Mouse (Mus musculus): ENCODE data around the gene Stk19. TPM values are rescaled to one million over a fixed set of nuclear protein-coding genes. Genes with fewer than 3 reads are reported as not detected.

Gene Stk19
- polyA plus RNA-seq, 1 experiment from 2014 or later: 40.5 TPM

DNA sequence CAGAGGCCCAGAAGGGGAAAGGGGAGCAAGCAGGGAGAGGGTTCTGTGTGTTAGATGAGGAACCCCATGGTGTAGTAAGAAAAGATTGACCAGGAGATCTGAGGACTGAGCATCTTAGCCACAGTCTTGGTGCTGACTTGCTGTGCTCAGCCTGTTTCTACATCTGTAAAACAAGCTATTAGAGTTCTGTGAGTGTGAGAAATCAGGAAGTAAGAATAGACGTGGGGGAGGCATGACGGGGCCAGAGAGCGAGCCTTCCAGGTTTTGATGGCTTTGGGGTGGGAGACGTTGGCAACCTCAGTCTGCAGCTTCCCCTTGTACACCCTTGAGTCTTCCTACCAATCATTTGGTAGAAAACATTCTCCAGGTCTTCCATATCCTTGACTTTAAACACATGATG, 21.9 kb upstream of the Stk19 start:
- no peak for ATAC-seq (ENCODE audit: low FRiP score)
- Histone ChIP-seq H3K4me2 (no peak overlapping the region), H3K36me3 (peaks cover 46% of the 10 kb centered on the region), H3K4me1 (replicated peaks) (no peaks in the 10 kb centered on the region), H3K27me3 (0 out of 2 replicates have a peak, but pooled peaks cover 1% of the 10 kb centered on the region), H3K9me3 (no peaks in the 10 kb centered on the region), H3K4me3 (no peak overlapping the region), H3K9ac (no peak overlapping the region), H3K27ac (no peak overlapping the region)
- WGBS: 93% methylated on average over 4 of the region's 4 CpGs

DNA sequence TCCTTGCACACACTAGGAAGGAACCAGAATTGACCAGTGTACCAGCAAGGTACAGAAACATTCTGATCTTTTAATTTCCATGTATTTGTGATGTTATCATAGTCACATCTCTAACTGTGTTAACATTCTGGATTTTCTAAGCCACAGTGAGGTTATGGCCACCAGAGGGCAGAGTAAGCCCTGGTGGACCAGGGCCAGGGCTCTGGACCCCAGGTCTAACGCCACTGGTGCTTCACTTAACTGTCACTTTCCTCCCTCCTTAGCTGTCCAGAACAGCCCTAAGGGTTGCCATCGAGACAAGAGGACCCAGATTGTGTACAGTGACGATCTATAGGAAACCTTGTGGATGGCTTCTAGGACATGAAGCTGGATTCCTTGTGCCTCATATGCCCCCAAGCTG, 19.1 kb upstream of the Stk19 start:
- ATAC-seq (ENCODE audit: low FRiP score): no peak
- Histone ChIP-seq H3K27me3 (no peaks in the 10 kb centered on the region), H3K4me1 (replicated peaks) (peaks cover 16% of the 10 kb centered on the region), H3K9me3 (no peaks in the 10 kb centered on the region), H3K9ac (no peak overlapping the region), H3K4me2 (no peak overlapping the region), H3K36me3 (peaks cover 61% of the 10 kb centered on the region), H3K27ac (no peak overlapping the region), H3K4me3 (no peak overlapping the region)
- 51% methylated on average over 3 of the region's 3 CpGs for WGBS

DNA sequence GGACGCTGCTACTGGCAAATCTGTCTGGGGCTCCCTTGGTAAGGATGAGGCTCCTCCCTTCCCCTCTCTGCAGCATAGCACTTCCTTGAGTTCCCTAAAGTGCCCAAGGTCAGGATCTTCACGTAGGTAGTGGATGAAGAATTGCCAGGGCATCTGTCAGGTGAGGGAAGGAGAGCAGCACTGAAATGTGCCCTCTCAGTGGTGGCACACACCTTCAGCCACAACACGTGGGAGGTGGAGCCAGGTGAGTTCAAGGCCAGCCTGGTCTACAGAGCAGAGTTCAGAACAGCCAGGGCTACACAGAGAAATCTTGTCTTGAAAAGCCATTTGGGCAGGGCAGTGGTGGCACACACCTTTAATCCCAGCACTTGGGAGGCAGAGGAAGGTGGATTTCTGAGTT, 18.0 kb upstream of the Stk19 start:
- Histone ChIP-seq H3K4me2 (no peak overlapping the region), H3K27ac (no peak overlapping the region), H3K4me3 (no peak overlapping the region), H3K27me3 (no peaks in the 10 kb centered on the region), H3K9ac (no peak overlapping the region), H3K4me1 (replicated peaks) (peaks cover 19% of the 10 kb centered on the region), H3K36me3 (peaks cover 61% of the 10 kb centered on the region), H3K9me3 (no peaks in the 10 kb centered on the region)
- 90% methylated on average over 3 of the region's 3 CpGs for WGBS
- ATAC-seq (ENCODE audit: low FRiP score): no peak

DNA sequence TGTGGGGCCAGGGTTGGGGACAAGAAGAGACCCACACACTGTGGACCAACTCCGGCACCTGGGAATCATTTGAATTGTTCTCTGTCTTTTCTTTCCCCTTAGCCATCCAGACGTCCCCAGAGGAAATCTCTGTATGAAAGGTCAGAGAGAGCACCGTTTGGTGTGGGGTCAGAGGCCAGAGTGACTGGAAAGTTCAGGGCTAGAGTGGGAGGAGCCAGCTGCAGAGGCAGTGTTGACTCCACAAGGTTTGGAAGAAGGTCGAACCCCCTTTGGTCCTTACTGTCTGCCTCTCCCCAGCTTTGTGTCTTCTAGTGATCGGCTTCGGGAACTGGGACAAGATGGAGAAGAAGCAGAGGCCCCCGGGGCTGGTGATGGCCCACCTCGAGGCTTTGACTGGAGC, 16.8 kb upstream of the Stk19 start:
- Histone ChIP-seq H3K4me2 (no peak overlapping the region), H3K9me3 (no peaks in the 10 kb centered on the region), H3K9ac (no peak overlapping the region), H3K4me1 (replicated peaks) (peaks cover 31% of the 10 kb centered on the region), H3K36me3 (peaks cover 61% of the 10 kb centered on the region), H3K27ac (no peak overlapping the region), H3K4me3 (no peak overlapping the region), H3K27me3 (no peaks in the 10 kb centered on the region)
- whole genome bisulfite sequencing: 78% methylated on average over 8 of the region's 8 CpGs
- no peak for ATAC-seq (ENCODE audit: low FRiP score)

DNA sequence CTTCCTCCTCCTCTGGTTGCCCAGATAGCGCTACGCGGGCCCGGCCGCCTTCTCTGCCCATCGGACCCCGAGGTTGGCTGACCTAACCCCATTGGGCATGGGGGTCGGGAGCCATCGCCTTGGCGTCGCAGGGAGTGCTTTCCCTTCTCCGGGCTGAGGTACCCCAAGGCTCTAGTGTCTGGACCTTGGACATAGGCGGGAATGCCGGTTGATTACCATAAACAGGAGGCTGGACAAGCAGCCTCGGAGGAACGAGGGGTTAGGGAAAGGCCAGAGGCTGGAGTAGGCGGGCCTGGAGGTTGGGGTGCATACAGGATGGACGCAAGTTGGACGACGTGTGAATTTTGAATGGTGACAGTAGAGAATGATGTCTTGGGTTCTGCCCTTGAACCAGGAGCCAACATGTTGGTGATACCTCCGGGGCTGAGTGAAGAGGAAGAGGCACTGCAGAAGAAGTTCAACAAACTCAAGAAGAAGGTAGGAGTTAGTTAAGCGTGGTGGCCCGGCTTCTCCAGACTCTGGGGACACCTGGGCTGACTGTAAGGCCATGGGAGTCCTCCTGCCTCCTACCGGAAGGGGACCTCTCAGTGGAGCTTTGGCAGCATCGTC, 13.9 kb upstream of the Stk19 start:
- Histone ChIP-seq H3K9me3 (no peaks in the 10 kb centered on the region), H3K27me3 (no peaks in the 10 kb centered on the region), H3K4me2 (peak overlapping the region; percentile 88), H3K36me3 (peaks cover 61% of the 10 kb centered on the region), H3K4me1 (replicated peaks) (peaks cover 31% of the 10 kb centered on the region), H3K9ac (peak overlapping the region; percentile 90), H3K4me3 (peak overlapping the region; percentile 80), H3K27ac (peak overlapping the region; percentile 77)
- ATAC-seq (ENCODE audit: low FRiP score): peak; percentile 69; the same call in 1 of the 2 replicates
- 2% methylated on average over 25 of the region's 25 CpGs for WGBS

DNA sequence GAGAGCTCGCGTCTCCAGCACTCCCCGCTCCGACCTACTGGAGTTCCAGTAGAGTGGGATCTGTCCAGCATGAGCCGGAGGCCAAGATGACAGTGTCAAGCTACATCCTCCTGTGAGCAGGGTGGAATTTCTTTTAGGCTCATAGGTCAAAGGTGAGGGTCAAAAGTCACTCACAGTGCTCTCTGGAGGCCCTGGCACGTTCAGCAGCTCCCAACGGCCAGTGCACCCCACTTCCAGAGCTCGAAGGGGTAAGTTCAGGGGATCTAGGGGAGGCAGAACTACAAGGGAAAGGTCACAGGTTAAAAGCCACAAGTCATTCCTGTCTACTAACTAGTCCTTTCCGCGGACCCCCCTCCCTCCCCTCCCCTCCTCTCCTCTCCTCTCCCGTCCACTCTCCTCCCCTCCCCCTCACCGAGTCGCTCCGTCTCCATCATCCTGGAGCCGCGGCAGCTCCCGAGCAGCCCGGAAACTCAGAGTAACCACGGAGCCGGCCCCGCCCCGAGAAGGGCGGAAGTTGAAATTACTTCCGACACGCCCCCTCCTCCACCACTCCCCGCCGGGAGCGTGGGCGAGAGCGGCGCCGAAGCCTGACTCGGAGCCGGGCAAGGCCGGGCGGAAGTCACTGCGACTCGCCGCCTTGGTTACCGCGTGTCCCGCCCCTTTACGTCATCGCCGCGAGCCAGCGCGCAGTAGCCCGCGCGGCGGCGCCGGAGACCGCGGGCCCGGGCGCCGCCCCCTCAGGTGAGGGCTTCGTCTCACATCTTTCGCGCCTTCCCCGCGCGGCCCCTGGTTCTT, 13.2 kb upstream of the Stk19 start, which contains the start of the genes Skiv2l and Nelfe:
TSS of gene Skiv2l (minus strand) at position 489 of the 795 bp plus-strand sequence.
TSS of gene Nelfe (plus strand) at position 670 of the 795 bp plus-strand sequence.
- H3K36me3 ChIP-seq: peaks cover 61% of the 10 kb centered on the region
- peak within 1 kb of the TSS; percentile 77 for H3K27ac ChIP-seq
- H3K4me3 ChIP-seq: peak within 1 kb of the TSS; percentile 80
- H3K4me1 ChIP-seq (replicated peaks): peaks cover 31% of the 10 kb centered on the region
- peak; percentile 97 for ATAC-seq (ENCODE audit: low FRiP score)
- H3K4me2 ChIP-seq: peak within 1 kb of the TSS; percentile 91
- WGBS: under 1% methylated on average over 54 of the region's 65 CpGs
- H3K27me3 ChIP-seq: no peaks in the 10 kb centered on the region
- peak within 1 kb of the TSS; percentile 90 for H3K9ac ChIP-seq
- H3K9me3 ChIP-seq: no peaks in the 10 kb centered on the region

DNA sequence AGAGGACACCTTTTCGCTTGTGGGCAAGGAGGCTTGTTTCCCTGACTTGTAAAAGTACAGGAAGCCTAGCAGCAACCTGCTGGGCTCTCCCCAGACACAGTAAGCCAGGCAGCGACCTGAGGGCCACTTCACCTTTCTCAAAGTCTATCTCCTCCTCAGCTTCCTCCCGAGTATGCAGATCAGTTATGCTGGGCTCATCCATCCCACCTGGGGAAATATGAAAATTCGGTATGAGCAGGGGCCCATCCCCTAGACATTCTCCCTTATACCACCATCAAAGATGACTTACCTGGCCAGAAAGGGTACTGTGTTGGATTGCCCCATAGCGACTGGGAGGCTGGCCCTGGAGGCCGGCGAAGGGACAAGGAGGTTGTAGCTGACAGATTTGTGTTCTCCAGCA, 10.9 kb upstream of the Stk19 start:
- Histone ChIP-seq H3K36me3 (peaks cover 61% of the 10 kb centered on the region), H3K4me1 (replicated peaks) (peaks cover 31% of the 10 kb centered on the region), H3K9ac (no peak overlapping the region), H3K9me3 (no peaks in the 10 kb centered on the region), H3K4me3 (no peak overlapping the region), H3K27me3 (no peaks in the 10 kb centered on the region), H3K4me2 (no peak overlapping the region), H3K27ac (no peak overlapping the region)
- ATAC-seq (ENCODE audit: low FRiP score): no peak
- 94% methylated on average over 7 of the region's 7 CpGs for WGBS

DNA sequence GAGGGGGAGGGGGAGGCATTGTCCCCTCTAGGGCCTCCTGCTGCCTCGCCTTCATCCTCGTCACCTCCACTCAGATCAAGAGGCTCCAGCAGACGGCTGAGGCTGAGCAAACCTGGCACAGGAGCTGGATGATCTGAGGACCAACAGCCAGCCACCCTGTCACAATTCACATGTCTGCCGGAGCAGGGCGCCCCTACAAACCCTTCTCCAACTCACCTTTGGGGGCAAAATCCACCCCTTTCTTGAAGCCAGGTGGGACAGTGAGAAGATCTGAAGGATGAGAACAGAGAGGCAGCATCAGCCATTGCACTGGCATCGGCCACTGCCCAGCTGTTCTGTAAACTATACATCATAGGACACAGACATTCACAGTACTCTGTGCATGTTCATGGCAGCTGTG, 10.4 kb upstream of the Stk19 start:
- Histone ChIP-seq H3K4me3 (no peak overlapping the region), H3K9me3 (no peaks in the 10 kb centered on the region), H3K4me2 (no peak overlapping the region), H3K9ac (no peak overlapping the region), H3K4me1 (replicated peaks) (peaks cover 28% of the 10 kb centered on the region), H3K27me3 (no peaks in the 10 kb centered on the region), H3K36me3 (peaks cover 61% of the 10 kb centered on the region), H3K27ac (no peak overlapping the region)
- no peak for ATAC-seq (ENCODE audit: low FRiP score)
- 92% methylated on average over 6 of the region's 6 CpGs for WGBS

DNA sequence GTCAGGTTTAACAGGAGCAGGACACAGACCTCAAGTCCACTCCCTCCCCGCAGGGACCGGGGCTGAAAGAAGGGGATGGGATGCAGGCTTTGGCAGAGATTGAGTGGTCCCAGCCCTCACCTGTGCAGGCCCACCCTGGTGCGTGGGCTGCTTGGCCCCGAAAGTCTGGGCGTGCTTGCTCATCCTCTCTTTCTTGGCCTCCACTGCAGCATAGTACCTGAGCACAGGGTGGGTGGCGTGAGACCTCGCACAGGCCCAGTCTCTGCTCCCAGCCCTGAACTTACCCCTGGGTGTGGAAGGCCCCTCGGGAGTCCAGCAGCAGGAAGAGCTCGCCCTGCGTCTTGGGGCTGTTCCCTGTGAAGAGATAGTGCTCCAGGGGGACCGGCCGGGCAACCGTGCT, 8.1 kb upstream of the Stk19 start:
- Histone ChIP-seq H3K4me3 (no peak overlapping the region), H3K36me3 (peaks cover 84% of the 10 kb centered on the region), H3K4me2 (no peak overlapping the region), H3K9me3 (no peaks in the 10 kb centered on the region), H3K27me3 (no peaks in the 10 kb centered on the region), H3K9ac (no peak overlapping the region), H3K4me1 (replicated peaks) (peaks cover 12% of the 10 kb centered on the region), H3K27ac (no peak overlapping the region)
- no peak for ATAC-seq (ENCODE audit: low FRiP score)
- WGBS: 94% methylated on average over 13 of the region's 13 CpGs

DNA sequence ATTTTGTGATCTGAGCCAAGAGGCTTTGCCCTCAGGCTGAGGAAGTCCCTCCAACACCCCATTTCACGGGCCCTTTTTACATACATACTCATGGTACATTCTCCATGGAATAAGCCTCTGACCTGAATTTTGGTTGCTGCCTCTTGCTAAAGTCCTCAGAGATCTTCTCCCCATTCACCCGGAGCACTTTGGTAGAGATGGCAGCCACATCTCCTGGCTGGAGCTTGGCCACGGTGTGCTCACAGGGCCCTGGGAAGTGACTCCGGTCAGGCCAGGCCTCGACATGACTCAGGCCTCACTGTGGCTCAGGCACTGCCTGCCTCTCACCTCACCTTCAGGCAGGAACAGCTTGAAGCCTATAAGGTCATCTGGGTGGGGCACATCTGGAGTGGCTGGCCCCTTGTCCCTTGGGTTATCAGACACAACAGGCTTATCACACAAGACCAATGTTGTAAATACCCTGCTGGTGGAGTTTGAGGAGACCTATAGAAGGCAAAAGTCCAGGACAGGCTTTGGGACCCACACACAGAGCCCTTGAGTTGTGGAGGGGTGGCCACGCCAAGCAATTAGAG, 4.1 kb upstream of the Stk19 start:
- no peak overlapping the region for H3K4me2 ChIP-seq
- no peak overlapping the region for H3K9ac ChIP-seq
- no peaks in the 10 kb centered on the region for H3K9me3 ChIP-seq
- ATAC-seq (ENCODE audit: low FRiP score): no peak
- H3K4me3 ChIP-seq: no peak overlapping the region
- no peaks in the 10 kb centered on the region for H3K27me3 ChIP-seq
- H3K4me1 ChIP-seq (replicated peaks): peaks cover 25% of the 10 kb centered on the region
- H3K27ac ChIP-seq: no peak overlapping the region
- whole genome bisulfite sequencing: 88% methylated on average over 6 of the region's 6 CpGs
- H3K36me3 ChIP-seq: peaks cover 74% of the 10 kb centered on the region

DNA sequence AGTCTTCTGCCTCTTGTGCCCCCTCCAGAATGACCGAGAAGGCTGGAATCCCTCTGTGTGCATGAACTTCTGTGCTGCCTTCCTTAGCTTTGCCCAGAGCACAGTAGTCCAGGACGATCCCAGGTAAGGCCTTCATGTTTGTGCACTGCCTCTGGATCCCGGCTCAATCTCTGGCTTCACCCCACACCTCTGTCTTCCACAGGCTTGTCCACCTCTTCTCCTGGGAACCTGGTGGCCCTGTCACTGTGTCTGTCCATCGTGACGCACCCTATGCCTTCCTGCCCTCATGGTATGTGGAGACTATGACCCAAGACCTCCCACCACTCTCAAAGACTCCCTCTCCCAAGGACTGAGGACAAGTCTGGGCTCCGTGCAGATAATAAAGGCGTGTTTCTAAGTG, 2.0 kb upstream of the Stk19 start:
- Histone ChIP-seq H3K9me3 (no peaks in the 10 kb centered on the region), H3K36me3 (peaks cover 56% of the 10 kb centered on the region), H3K27me3 (no peaks in the 10 kb centered on the region), H3K4me2 (no peak overlapping the region), H3K4me1 (replicated peaks) (peaks cover 35% of the 10 kb centered on the region), H3K9ac (peak overlapping the region; percentile 4; the same call in 1 of the 2 replicates), H3K4me3 (no peak overlapping the region), H3K27ac (no peak overlapping the region)
- WGBS: 94% methylated on average over 7 of the region's 7 CpGs
- no peak for ATAC-seq (ENCODE audit: low FRiP score)

DNA sequence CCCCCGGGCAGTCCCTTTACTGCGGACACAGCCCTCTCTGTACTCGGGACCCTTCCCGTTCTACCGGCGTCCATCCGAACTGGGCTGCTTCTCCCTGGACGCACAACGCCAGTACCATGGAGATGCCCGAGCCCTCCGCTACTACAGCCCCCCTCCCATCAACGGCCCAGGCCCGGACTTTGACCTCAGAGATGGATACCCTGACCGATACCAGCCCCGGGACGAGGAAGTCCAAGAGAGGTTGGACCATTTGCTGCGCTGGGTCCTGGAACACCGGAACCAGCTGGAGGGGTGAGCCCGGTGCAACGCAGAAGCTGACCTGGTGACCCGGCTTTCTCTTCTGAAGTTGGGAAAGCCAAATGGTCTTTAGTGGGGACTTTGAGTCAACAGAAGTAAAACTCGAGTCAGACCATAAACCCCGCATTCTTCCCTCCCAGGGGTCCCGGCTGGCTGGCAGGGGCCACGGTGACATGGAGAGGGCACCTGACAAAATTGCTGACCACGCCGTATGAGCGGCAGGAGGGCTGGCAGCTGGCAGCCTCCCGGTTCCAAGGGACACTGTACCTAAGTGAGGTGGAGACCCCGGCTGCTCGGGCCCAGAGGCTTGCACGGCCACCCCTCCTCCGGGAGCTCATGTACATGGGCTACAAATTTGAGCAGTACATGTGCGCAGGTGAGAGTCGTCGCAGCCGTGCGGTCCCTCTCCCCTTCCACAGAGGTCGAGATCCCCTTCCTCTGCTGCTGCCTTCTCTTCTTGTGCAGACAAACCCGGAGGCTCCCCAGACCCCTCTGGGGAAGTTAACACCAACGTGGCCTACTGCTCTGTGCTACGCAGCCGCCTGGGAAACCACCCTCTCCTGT, 949 bp upstream of the Stk19 start:
- peak overlapping the region; percentile 87 for H3K27ac ChIP-seq
- H3K4me3 ChIP-seq: peak overlapping the region; percentile 68
- peaks cover 55% of the 10 kb centered on the region for H3K36me3 ChIP-seq
- no peaks in the 10 kb centered on the region for H3K9me3 ChIP-seq
- WGBS: 42% methylated on average over 43 of the region's 43 CpGs
- H3K4me2 ChIP-seq: peak overlapping the region; percentile 93
- ATAC-seq (ENCODE audit: low FRiP score): peak; percentile 37
- no peaks in the 10 kb centered on the region for H3K27me3 ChIP-seq
- H3K4me1 ChIP-seq (replicated peaks): peaks cover 35% of the 10 kb centered on the region
- peak overlapping the region; percentile 86 for H3K9ac ChIP-seq
